Mouse (Mus musculus) hindbrain, embryonic 10.5 days (tissue): ENCODE results near the gene Ptpn20. TPM values are rescaled to one million over a fixed set of nuclear protein-coding genes. Genes with fewer than 3 reads are reported as not detected.

ENCODE experiments used
- DNase-seq: peaks from one replicate; pipeline ENCODE4 v3.0.0-alpha.2; 2017; ENCODE audit warnings: low spot score
- H3K27ac ChIP-seq: fragments of 300-500 bp; sonication (generic); 2 replicates; pipeline ENCODE4 v1.5.1; 2016; ENCODE audit warnings: mild to moderate bottlenecking, moderate library complexity
- H3K27me3 ChIP-seq: fragments of 300-500 bp; sonication (generic); 2 replicates; pipeline ENCODE4 v1.6.1; 2016; ENCODE audit warnings: mild to moderate bottlenecking; ENCODE audit not compliant: poor library complexity, insufficient read depth, severe bottlenecking
- H3K36me3 ChIP-seq: fragments of 300-500 bp; sonication (generic); 2 replicates; pipeline ENCODE4 v1.6.1; 2016; ENCODE audit warnings: mild to moderate bottlenecking, moderate library complexity
- H3K4me1 ChIP-seq: fragments of 300-500 bp; sonication (generic); replicated peaks from 2 replicates; pipeline ENCODE4 v1.6.1; 2016; ENCODE audit warnings: mild to moderate bottlenecking
- H3K4me3 ChIP-seq: fragments of 300-500 bp; sonication (generic); 2 replicates; pipeline ENCODE4 v1.5.1; 2016; ENCODE audit warnings: mild to moderate bottlenecking, moderate library complexity
- H3K9me3 ChIP-seq: fragments of 300-500 bp; sonication (generic); 2 replicates; pipeline ENCODE4 v1.6.1; 2016; ENCODE audit warnings: mild to moderate bottlenecking, moderate library complexity
- WGBS: fragments of 180-500 bp; shearing (Covaris S2); methylation state at CpG from one replicate; pipeline ENCODE4 v1.1.7; 2016; 5-methylcytosine and 5-hydroxymethylcytosine counted together
- polyA plus RNA-seq: library from polyadenylated mRNA; unstranded; fragments of >200 nt; fragmentation: Nextera tagmentation; extraction: Ambion mirVana; gene quantifications from 2 replicates; pipeline ENCODE4 v1.2.1, GENCODE M21; 2016

Ptpn20 gene
- polyA plus RNA-seq, 1 experiment from 2014 or later: 0.14 TPM

GRCm38 (mm10) chr14:33634354-33634753, 45.3 kb downstream of the Ptpn20 start:
- no peaks in the 10 kb centered on the region for H3K27me3 ChIP-seq
- H3K27ac ChIP-seq: no peak overlapping the region
- no peaks in the 10 kb centered on the region for H3K36me3 ChIP-seq
- H3K9me3 ChIP-seq: no peaks in the 10 kb centered on the region
- no peak overlapping the region for H3K4me3 ChIP-seq
- no peak for DNase-seq
- WGBS: 96% methylated on average over 4 of the region's 4 CpGs
- H3K4me1 ChIP-seq: no peaks in the 10 kb centered on the region

GRCm38 (mm10) chr14:33634774-33635173, 45.8 kb downstream of the Ptpn20 start:
- H3K4me3 ChIP-seq: no peak overlapping the region
- 93% methylated on average over 1 of the region's 1 CpGs for WGBS
- H3K9me3 ChIP-seq: no peaks in the 10 kb centered on the region
- no peak overlapping the region for H3K27ac ChIP-seq
- no peaks in the 10 kb centered on the region for H3K4me1 ChIP-seq
- no peaks in the 10 kb centered on the region for H3K27me3 ChIP-seq
- no peak for DNase-seq
- H3K36me3 ChIP-seq: no peaks in the 10 kb centered on the region

- WGBS: 79% methylated on average over 5 of the region's 5 CpGs
- no peak overlapping the region for H3K4me3 ChIP-seq
- no peaks in the 10 kb centered on the region for H3K4me1 ChIP-seq
- no peaks in the 10 kb centered on the region for H3K27me3 ChIP-seq
- H3K36me3 ChIP-seq: no peaks in the 10 kb centered on the region
- DNase-seq: no peak
- no peak overlapping the region for H3K27ac ChIP-seq
- no peaks in the 10 kb centered on the region for H3K9me3 ChIP-seq
Measured at GRCm38 (mm10) chr14:33639357-33639756, 50.4 kb downstream of the Ptpn20 start.

GRCm38 (mm10) chr14:33650721-33651120, 61.7 kb downstream of the Ptpn20 start:
- no peak for DNase-seq
- H3K4me3 ChIP-seq: no peak overlapping the region
- 92% methylated on average over 9 of the region's 9 CpGs for WGBS
- peaks cover 5% of the 10 kb centered on the region for H3K9me3 ChIP-seq
- no peak overlapping the region for H3K27ac ChIP-seq
- no peaks in the 10 kb centered on the region for H3K4me1 ChIP-seq
- H3K27me3 ChIP-seq: no peaks in the 10 kb centered on the region
- no peaks in the 10 kb centered on the region for H3K36me3 ChIP-seq

- no peaks in the 10 kb centered on the region for H3K36me3 ChIP-seq
- no peak overlapping the region for H3K4me3 ChIP-seq
- H3K4me1 ChIP-seq: no peaks in the 10 kb centered on the region
- no peaks in the 10 kb centered on the region for H3K27me3 ChIP-seq
- 91% methylated on average over 7 of the region's 7 CpGs for WGBS
- H3K9me3 ChIP-seq: no peaks in the 10 kb centered on the region
- no peak overlapping the region for H3K27ac ChIP-seq
- no peak for DNase-seq
Measured at GRCm38 (mm10) chr14:33657471-33657901, 68.5 kb downstream of the Ptpn20 start.

GRCm38 (mm10) chr14:33658331-33658730, 69.3 kb downstream of the Ptpn20 start:
- no peaks in the 10 kb centered on the region for H3K9me3 ChIP-seq
- H3K27ac ChIP-seq: no peak overlapping the region
- whole genome bisulfite sequencing: 52% methylated on average over 2 of the region's 2 CpGs
- no peaks in the 10 kb centered on the region for H3K27me3 ChIP-seq
- H3K36me3 ChIP-seq: no peaks in the 10 kb centered on the region
- no peaks in the 10 kb centered on the region for H3K4me1 ChIP-seq
- DNase-seq: no peak
- no peak overlapping the region for H3K4me3 ChIP-seq

- no peaks in the 10 kb centered on the region for H3K4me1 ChIP-seq
- WGBS: 76% methylated on average over 9 of the region's 9 CpGs
- DNase-seq: no peak
- no peaks in the 10 kb centered on the region for H3K36me3 ChIP-seq
- no peak overlapping the region for H3K4me3 ChIP-seq
- no peak overlapping the region for H3K27ac ChIP-seq
- no peaks in the 10 kb centered on the region for H3K27me3 ChIP-seq
- no peaks in the 10 kb centered on the region for H3K9me3 ChIP-seq
Measured at GRCm38 (mm10) chr14:33662080-33662479, 73.1 kb downstream of the Ptpn20 start.

GRCm38 (mm10) chr14:33666301-33666700, 77.3 kb downstream of the Ptpn20 start:
- Histone ChIP-seq H3K36me3 (no peaks in the 10 kb centered on the region), H3K27me3 (no peaks in the 10 kb centered on the region), H3K4me1 (no peaks in the 10 kb centered on the region), H3K27ac (no peak overlapping the region), H3K4me3 (no peak overlapping the region), H3K9me3 (no peaks in the 10 kb centered on the region)
- 94% methylated on average over 6 of the region's 6 CpGs for WGBS
- DNase-seq: no peak

- no peaks in the 10 kb centered on the region for H3K36me3 ChIP-seq
- H3K27me3 ChIP-seq: no peaks in the 10 kb centered on the region
- DNase-seq: no peak
- H3K27ac ChIP-seq: no peak overlapping the region
- WGBS: 90% methylated on average over 11 of the region's 11 CpGs
- no peaks in the 10 kb centered on the region for H3K4me1 ChIP-seq
- H3K4me3 ChIP-seq: no peak overlapping the region
- H3K9me3 ChIP-seq: no peaks in the 10 kb centered on the region
Measured at GRCm38 (mm10) chr14:33669891-33670290, 80.9 kb downstream of the Ptpn20 start.

- Histone ChIP-seq H3K36me3 (no peaks in the 10 kb centered on the region), H3K27me3 (no peaks in the 10 kb centered on the region), H3K9me3 (no peaks in the 10 kb centered on the region), H3K27ac (no peak overlapping the region), H3K4me1 (no peaks in the 10 kb centered on the region), H3K4me3 (no peak overlapping the region)
- DNase-seq: no peak
- 75% methylated on average over 5 of the region's 5 CpGs for WGBS
Measured at GRCm38 (mm10) chr14:33673350-33674087, 84.5 kb downstream of the Ptpn20 start.

- WGBS: 91% methylated on average over 6 of the region's 6 CpGs
Measured at GRCm38 (mm10) chr14:33677996-33678395, 89.0 kb downstream of the Ptpn20 start.

GRCm38 (mm10) chr14:33678740-33679139, 89.7 kb downstream of the Ptpn20 start:
- Histone ChIP-seq H3K27ac (no peak overlapping the region), H3K4me3 (no peak overlapping the region), H3K36me3 (no peaks in the 10 kb centered on the region), H3K9me3 (no peaks in the 10 kb centered on the region), H3K4me1 (peaks cover 5% of the 10 kb centered on the region; the same call in 1 of the 2 replicates), H3K27me3 (no peaks in the 10 kb centered on the region)
- WGBS: 85% methylated on average over 3 of the region's 3 CpGs
- no peak for DNase-seq

More at GRCm38 (mm10) chr14:33677996-33678395, 89.0 kb downstream of the Ptpn20 start:
- no peak for DNase-seq
- Histone ChIP-seq H3K9me3 (no peaks in the 10 kb centered on the region), H3K4me1 (no peaks in the 10 kb centered on the region), H3K27me3 (no peaks in the 10 kb centered on the region), H3K4me3 (no peak overlapping the region), H3K36me3 (no peaks in the 10 kb centered on the region), H3K27ac (no peak overlapping the region)

GRCm38 (mm10) chr14:33680621-33681020, 91.6 kb downstream of the Ptpn20 start:
- no peak for DNase-seq

More at GRCm38 (mm10) chr14:33680621-33681020, 91.6 kb downstream of the Ptpn20 start:
- no peaks in the 10 kb centered on the region for H3K27me3 ChIP-seq
- H3K4me1 ChIP-seq: peaks cover 8% of the 10 kb centered on the region; the same call in 1 of the 2 replicates
- H3K27ac ChIP-seq: no peak overlapping the region
- H3K4me3 ChIP-seq: no peak overlapping the region
- 88% methylated on average over 6 of the region's 6 CpGs for WGBS
- H3K9me3 ChIP-seq: no peaks in the 10 kb centered on the region
- H3K36me3 ChIP-seq: no peaks in the 10 kb centered on the region
